Mouse (Mus musculus) retina, embryonic 14.5 days (tissue): Measurements from ENCODE around the gene 4930518I15Rik.
"Not testable (repeated sequence)": the region's sequence is repeated elsewhere in the genome, so short reads cannot be mapped to it uniquely, and the experiment has no call there.

Source experiments
- DNase-seq: peaks from one replicate; pipeline ENCODE4 v3.0.0-alpha.2; 2015; ENCODE audit warnings: low spot score

Gene 4930518I15Rik

DNA sequence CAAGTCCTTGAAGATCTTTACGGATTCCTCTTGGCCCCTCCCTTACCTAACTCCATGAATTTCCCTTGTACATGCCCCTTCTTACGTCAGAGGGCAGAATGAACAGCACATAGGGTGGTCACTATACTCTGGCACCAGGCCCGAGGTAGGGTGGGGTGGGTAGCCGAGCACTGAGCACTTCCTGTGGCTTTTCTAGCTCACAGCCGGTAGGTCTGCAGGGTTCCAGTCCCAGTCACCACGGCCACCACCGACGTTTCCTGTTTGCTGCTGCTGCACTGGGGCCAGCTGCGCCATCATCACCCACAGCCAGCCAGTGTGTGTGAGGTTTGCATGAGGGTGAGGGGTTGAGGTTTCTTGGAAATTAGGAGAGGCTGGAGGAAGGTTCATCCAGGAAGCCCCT is 20.0 kb upstream of the 4930518I15Rik start:
- no peak for DNase-seq

DNA sequence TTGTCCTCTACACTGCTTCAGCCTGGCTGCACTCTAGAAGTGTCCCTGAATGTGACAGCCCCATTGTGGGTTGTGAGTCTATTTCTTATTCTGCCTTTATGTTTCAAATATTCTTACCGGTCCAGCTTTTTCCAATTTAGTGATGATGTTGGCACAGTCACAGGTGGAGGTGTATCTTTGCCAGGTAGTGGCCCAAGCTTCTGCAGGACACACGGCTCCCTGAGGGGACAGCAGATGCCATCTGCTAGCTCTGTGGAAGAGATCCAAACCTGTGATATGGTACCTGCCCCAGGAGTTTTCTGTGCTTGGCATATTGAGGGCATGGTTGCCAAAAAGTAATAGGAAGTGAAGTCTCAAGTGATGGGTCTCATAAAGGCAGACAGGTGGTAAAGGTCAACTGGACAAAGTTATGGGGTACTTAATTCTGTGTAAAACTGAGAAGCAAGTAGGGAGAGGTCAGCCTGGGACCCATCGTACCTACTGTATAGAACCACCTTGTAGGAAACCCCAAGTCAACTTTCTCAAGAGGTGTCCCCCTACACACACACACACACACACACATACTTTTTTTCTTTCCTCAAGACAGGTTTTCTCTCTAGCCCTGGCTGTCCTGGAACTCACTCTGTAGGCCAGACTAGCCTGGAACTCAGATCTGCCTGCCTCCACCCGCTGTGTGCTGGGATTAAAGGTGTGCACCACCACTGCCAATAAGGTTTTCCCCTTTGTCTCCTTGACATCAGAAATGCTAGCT is 17.2 kb upstream of the 4930518I15Rik start:
- no peak for DNase-seq

GRCm38 (mm10) chr2:156874047-156874759 is 16.5 kb upstream of the 4930518I15Rik start:
- DNase-seq, result no peak

GRCm38 (mm10) chr2:156873629-156874028 is 15.9 kb upstream of the 4930518I15Rik start:
- DNase-seq, result peak; percentile 81

GRCm38 (mm10) chr2:156870519-156870918 is 12.8 kb upstream of the 4930518I15Rik start:
- no peak for DNase-seq

DNA sequence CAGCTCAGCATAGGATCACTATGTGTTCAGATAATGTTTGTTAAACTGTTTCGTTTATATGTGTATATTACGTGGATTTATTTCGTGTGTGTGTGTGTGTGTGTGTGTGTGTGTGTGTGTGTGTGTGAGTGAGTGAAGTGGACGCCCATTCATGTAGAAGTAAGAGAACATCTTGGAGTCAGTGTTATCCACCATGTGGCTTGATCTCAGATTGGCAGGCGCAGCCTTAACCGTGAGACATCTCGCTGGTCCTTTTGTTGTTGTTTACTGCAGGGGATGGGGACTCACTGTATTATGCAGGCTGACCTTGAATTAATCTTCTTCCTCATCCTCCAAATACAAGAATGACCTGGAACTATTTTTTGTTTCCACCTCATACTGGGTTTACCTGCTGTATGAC is 11.8 kb upstream of the 4930518I15Rik start:
- no peak for DNase-seq

GRCm38 (mm10) chr2:156868994-156869393 is 11.2 kb upstream of the 4930518I15Rik start:
- DNase-seq, result no peak

DNA sequence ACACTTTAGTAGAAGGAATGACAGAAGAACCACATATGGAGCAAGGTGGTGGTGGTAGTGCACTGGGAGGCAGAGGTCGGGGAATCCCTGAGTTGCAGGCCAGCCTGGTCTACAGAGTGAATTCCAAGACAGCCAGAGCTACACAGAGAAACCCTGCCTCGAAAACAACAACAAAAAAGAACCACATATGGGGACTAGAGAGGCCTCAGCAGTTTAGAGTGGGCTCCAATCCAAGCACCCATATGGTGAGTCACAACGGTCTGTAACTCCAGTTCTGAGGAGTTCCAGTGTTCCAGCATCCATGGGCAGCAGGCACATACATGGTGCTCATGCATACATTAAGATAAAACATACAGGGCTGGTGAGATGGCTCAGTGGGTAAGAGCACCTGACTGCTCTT is 6.7 kb upstream of the 4930518I15Rik start:
- no peak for DNase-seq

GRCm38 (mm10) chr2:156863487-156864160 is 5.9 kb upstream of the 4930518I15Rik start:
- no peak for DNase-seq

DNA sequence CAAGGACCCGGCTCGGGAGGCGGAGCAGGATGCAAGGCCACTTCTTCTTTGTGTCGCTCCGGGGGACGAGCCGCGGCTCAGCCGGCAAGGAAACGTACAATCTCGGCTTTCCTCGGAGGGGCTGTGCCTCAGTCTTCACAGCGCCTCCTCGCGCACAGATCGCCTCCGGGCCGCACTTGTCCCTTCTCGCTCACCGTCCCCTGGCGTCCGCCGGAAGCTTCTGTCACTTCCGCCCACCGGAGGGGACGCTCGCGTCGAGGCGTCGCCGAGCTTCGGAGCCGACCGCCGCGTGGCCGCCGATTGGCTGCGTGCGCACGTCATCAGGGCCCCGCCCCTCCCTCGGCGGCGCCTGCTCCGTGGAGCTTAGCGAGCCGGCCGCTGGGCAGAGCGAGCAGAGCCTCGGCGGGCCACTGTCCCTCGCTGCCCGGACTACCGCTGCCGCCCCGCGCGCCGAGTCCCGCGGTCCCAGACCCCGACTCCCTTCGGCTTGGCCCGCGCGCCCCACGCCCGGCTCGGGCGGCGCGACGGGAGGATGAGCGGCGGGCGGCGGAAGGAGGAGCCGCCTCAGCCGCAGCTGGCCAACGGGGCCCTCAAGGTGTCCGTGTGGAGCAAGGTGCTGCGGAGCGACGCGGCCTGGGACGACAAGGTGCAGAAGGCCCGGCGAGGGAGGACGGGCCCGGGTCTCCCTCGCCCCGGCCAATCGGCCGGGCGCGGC is 5.2 kb upstream of the 4930518I15Rik start, which contains the start of gene Rab5if:
TSS of gene Rab5if (plus strand) at position 357 of the 715 bp plus-strand sequence.
- peak; percentile 97 for DNase-seq

DNA sequence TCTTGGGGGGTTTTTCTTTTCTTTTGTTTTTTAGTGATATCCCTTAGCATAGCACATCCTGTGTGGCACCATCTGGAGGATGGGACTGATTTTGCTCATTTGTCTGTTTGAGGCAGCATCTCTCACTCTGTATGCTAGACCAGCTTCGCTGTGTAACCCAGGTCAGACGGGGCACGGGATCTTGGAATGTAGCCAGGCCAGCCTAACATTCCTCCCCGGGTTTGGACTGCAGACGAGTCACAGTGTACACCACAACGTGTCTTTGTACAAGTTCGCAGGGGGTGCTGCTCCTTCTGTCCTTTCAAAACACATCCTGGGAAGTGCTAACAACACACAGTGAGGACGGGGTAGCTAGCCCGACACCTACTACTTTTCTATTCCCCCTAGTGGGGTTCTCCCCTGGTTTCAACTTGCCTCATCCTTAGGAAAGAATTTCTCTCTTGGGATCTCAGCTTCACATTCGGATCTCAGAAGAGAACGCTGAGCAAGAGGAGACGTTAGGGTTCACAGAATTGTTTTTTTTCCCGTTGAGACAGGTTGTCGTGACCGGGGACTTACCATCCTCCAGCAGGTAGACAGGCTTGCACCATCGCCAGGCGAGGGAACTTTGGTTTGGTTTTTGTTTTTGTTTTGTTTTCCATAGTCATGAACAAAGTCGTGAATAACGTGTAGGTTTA is 4.4 kb upstream of the 4930518I15Rik start:
- DNase-seq, result no peak

DNA sequence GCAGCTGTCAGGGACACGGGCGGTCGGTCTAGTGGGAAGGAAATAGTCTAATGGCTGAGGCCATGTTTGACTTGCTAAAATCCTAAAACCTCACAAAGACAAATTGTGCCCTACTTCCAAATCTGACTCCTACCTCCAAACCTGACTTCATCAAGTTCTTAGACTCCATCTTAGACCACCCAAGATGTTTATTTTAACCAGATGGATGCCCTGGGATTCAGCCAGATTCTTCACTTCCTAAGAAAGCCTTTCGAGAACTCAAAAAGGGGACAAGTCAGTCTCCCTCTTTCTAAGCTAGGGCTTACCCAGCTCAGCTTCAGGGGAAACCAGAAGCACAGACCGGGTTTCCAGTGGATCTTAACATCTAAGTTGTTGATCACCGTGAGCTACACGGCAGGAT is 925 bp upstream of the 4930518I15Rik start:
- DNase-seq, result no peak

GRCm38 (mm10) chr2:156857385-156857791 is 358 bp downstream of the 4930518I15Rik start:
- DNase-seq, result no peak

GRCm38 (mm10) chr2:156856311-156856710 is 1.4 kb downstream of the 4930518I15Rik start:
- no peak for DNase-seq

GRCm38 (mm10) chr2:156853999-156854771 is 3.6 kb downstream of the 4930518I15Rik start:
- peak; percentile 49 for DNase-seq

DNA sequence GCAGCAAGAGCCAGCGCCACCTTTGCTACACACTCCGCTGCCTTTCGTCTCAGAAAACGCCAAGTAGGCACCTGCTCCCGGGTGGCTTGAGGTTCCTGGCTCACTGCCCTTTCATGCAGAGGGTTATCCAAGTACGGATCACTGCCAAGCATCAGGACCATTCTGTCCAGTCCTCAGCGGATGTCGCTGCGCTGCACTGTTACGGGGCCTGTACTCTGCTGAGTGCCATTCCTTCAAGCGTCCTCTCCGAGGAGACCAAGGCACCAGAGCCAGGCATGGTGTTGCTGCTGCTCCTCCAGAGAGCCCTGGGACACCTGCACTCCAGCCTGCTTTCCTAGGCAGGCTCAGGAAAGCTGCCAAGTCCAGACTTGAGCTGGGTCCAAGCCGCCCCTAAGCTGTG is 4.2 kb downstream of the 4930518I15Rik start:
- DNase-seq, result not testable (repeated sequence)

DNA sequence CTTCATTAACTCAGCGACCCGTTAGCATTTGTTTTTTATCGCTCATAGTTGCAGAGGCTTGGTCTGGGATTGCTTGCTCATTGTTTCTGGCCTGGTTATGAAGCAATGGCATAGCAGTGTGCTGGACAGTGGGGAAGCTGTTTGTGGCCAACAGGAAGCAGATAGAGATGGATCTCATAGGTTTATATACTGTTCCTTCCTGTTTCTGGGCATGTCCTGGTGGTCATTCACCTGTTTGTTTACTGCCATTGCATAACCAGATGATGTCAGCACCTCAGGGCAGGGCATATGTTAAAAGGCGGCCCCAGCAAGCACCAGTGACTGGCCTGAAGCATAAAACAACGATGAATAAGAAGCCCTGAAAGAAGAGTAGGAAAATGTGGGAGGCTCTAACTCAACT is 7.2 kb downstream of the 4930518I15Rik start:
- no peak for DNase-seq

GRCm38 (mm10) chr2:156848526-156849182 is 9.1 kb downstream of the 4930518I15Rik start:
- no peak for DNase-seq

DNA sequence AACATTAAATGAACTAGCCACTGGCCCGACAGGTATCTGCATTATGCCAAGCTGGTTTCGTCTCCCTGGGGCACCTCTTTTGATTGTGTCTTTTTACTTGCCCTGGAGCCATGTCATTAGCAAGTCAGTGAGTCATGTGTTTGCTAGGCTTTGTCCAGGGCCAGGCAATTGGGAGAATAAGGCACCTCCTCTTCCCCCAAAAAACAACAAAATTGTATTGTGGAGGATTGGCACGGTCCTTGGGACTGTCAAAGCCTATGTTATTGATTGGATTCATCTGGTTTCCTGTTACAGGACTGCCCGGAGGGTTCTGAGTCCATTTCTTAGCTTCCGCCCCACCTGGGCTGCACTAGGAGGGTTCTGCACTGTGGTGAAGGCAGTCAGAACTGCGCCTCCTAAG is 10.1 kb downstream of the 4930518I15Rik start:
- DNase-seq, result no peak

DNA sequence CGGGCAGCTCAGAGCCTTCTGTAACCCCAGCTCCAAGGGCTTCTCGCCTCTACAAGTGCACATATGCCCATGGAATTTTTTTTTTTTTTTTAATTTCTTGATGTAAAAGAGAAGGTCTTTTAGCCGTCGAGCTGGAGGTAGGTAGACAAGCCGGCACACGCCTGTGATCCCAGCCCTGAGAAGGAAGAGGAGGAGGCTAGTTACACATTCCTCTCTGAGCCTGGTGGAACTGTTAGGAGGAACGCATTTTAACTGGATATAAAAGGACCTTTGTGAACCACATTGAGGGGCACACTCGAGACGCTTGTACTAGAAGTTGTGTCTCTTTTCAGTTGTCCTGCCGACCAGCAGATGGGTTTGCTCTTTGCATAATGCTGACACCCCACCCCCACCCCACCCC is 13.0 kb downstream of the 4930518I15Rik start:
- no peak for DNase-seq
